Mouse (Mus musculus) midbrain, embryonic 11.5 days (tissue): ENCODE measurements around the gene Fen1. TPM values are rescaled to one million over a fixed set of nuclear protein-coding genes. Genes with fewer than 3 reads are reported as not detected.

Experiments used
- ATAC-seq: fragments of 200-750 bp; cut with Nextera tagmentation; 2 replicates; pipeline ENCODE4 v1.8.0; 2017; ENCODE audit warnings: moderate TSS enrichment, moderate library complexity; ENCODE audit not compliant: low FRiP score
- DNase-seq: peaks from one replicate; pipeline ENCODE4 v3.0.0; 2015; ENCODE audit warnings: low spot score; ENCODE audit errors: missing footprints
- H3K27ac ChIP-seq: fragments of 300-500 bp; sonication (generic); 2 replicates; pipeline ENCODE4 v1.5.1; 2014; ENCODE audit warnings: low read depth, low read length
- H3K27me3 ChIP-seq: fragments of 300-500 bp; sonication (generic); 2 replicates; pipeline ENCODE4 v1.6.1; 2014; ENCODE audit warnings: mild to moderate bottlenecking, low read length, moderate library complexity, mixed read lengths; ENCODE audit not compliant: control insufficient read depth, insufficient read depth
- H3K36me3 ChIP-seq: fragments of 300-500 bp; sonication (generic); 2 replicates; pipeline ENCODE4 v1.6.1; 2014; ENCODE audit warnings: mild to moderate bottlenecking, low read length, moderate library complexity, mixed read lengths; ENCODE audit not compliant: control insufficient read depth, insufficient read depth
- H3K4me1 ChIP-seq: fragments of 300-500 bp; sonication (generic); 2 replicates; pipeline ENCODE4 v1.6.1; 2014; ENCODE audit warnings: low read length; ENCODE audit not compliant: control insufficient read depth, insufficient read depth
- H3K4me2 ChIP-seq: fragments of 300-500 bp; sonication (generic); 2 replicates; pipeline ENCODE4 v1.6.1; 2014; ENCODE audit warnings: mild to moderate bottlenecking, moderate library complexity
- H3K4me3 ChIP-seq: fragments of 300-500 bp; sonication (generic); 2 replicates; pipeline ENCODE4 v1.5.1; 2014; ENCODE audit warnings: low read depth, low read length
- H3K9ac ChIP-seq: fragments of 300-500 bp; sonication (generic); 2 replicates; pipeline ENCODE4 v1.6.1; 2014; ENCODE audit warnings: low read length
- H3K9me3 ChIP-seq: fragments of 300-500 bp; sonication (generic); 2 replicates; pipeline ENCODE4 v1.6.1; 2016; ENCODE audit warnings: low read length; ENCODE audit not compliant: control insufficient read depth
- WGBS: fragments of 180-500 bp; shearing (Covaris S2); extraction: QIAGEN DNeasy Blood & Tissue Kit; methylation state at CpG from one replicate; pipeline ENCODE4 v1.1.7; 2014; 5-methylcytosine and 5-hydroxymethylcytosine counted together
- polyA plus RNA-seq: library from polyadenylated mRNA; unstranded; fragments of >200 nt; fragmentation: Nextera tagmentation; extraction: Ambion mirVana; gene quantifications from 2 replicates; pipeline ENCODE4 v1.2.1, GENCODE M21; 2014

Gene Fen1
- polyA plus RNA-seq, 1 experiment from 2014 or later, result 128 TPM

- no peak for DNase-seq
- Histone ChIP-seq H3K9me3 (no peaks in the 10 kb centered on the region), H3K27me3 (no peaks in the 10 kb centered on the region), H3K4me2 (no peak overlapping the region), H3K27ac (no peak overlapping the region), H3K4me1 (peaks cover 12% of the 10 kb centered on the region), H3K4me3 (no peak overlapping the region), H3K36me3 (peaks cover under 1% of the 10 kb centered on the region; the same call in 1 of the 2 replicates), H3K9ac (no peak overlapping the region)
- ATAC-seq, result no peak
- 93% methylated on average over 7 of the region's 7 CpGs for WGBS
Measured at GRCm38 (mm10) chr19:10181225-10181624, 22.7 kb downstream of the Fen1 start.

GRCm38 (mm10) chr19:10176941-10177372 lies 27.0 kb downstream of the Fen1 start:
- H3K4me1 ChIP-seq, result no peaks in the 10 kb centered on the region
- 72% methylated on average over 7 of the region's 7 CpGs for WGBS
- ATAC-seq, result no peak

GRCm38 (mm10) chr19:10176477-10176876 lies 27.5 kb downstream of the Fen1 start:
- DNase-seq, result no peak
- 47% methylated on average over 1 of the region's 1 CpGs for WGBS
- ATAC-seq, result no peak
- H3K9me3 ChIP-seq, result no peaks in the 10 kb centered on the region
- no peaks in the 10 kb centered on the region for H3K27me3 ChIP-seq
- no peak overlapping the region for H3K4me2 ChIP-seq
- no peak overlapping the region for H3K9ac ChIP-seq
- no peak overlapping the region for H3K27ac ChIP-seq
- no peaks in the 10 kb centered on the region for H3K4me1 ChIP-seq
- no peaks in the 10 kb centered on the region for H3K36me3 ChIP-seq
- no peak overlapping the region for H3K4me3 ChIP-seq

More at GRCm38 (mm10) chr19:10176941-10177372, 27.0 kb downstream of the Fen1 start:
- Histone ChIP-seq H3K36me3 (no peaks in the 10 kb centered on the region), H3K27me3 (no peaks in the 10 kb centered on the region), H3K9ac (no peak overlapping the region), H3K4me2 (no peak overlapping the region), H3K27ac (no peak overlapping the region), H3K4me3 (no peak overlapping the region), H3K9me3 (no peaks in the 10 kb centered on the region)
- peak; percentile 71 for DNase-seq

- 84% methylated on average over 4 of the region's 4 CpGs for WGBS
Measured at GRCm38 (mm10) chr19:10174956-10175355, 29.0 kb downstream of the Fen1 start.

GRCm38 (mm10) chr19:10173844-10174539 lies 30.0 kb downstream of the Fen1 start:
- DNase-seq (peak; percentile 33), ATAC-seq (no peak)
- 91% methylated on average over 7 of the region's 7 CpGs for WGBS
- Histone ChIP-seq H3K9me3 (no peaks in the 10 kb centered on the region), H3K4me1 (no peaks in the 10 kb centered on the region), H3K4me3 (no peak overlapping the region), H3K27me3 (no peaks in the 10 kb centered on the region), H3K27ac (no peak overlapping the region), H3K9ac (no peak overlapping the region), H3K4me2 (no peak overlapping the region), H3K36me3 (no peaks in the 10 kb centered on the region)

More at GRCm38 (mm10) chr19:10174956-10175355, 29.0 kb downstream of the Fen1 start:
- Histone ChIP-seq H3K4me2 (no peak overlapping the region), H3K9me3 (no peaks in the 10 kb centered on the region), H3K9ac (no peak overlapping the region), H3K36me3 (no peaks in the 10 kb centered on the region), H3K27me3 (no peaks in the 10 kb centered on the region), H3K4me1 (no peaks in the 10 kb centered on the region), H3K4me3 (no peak overlapping the region), H3K27ac (no peak overlapping the region)
- peak; percentile 57 for DNase-seq
- ATAC-seq, result no peak

GRCm38 (mm10) chr19:10173116-10173718 lies 30.8 kb downstream of the Fen1 start:
- H3K4me3 ChIP-seq, result no peak overlapping the region
- H3K27me3 ChIP-seq, result no peaks in the 10 kb centered on the region
- DNase-seq, result peak; percentile 14
- H3K4me1 ChIP-seq, result no peaks in the 10 kb centered on the region
- ATAC-seq, result no peak
- 90% methylated on average over 5 of the region's 5 CpGs for WGBS
- H3K27ac ChIP-seq, result no peak overlapping the region
- H3K36me3 ChIP-seq, result no peaks in the 10 kb centered on the region
- no peak overlapping the region for H3K4me2 ChIP-seq
- no peaks in the 10 kb centered on the region for H3K9me3 ChIP-seq
- no peak overlapping the region for H3K9ac ChIP-seq

- Histone ChIP-seq H3K27ac (no peak overlapping the region), H3K36me3 (no peaks in the 10 kb centered on the region), H3K9ac (no peak overlapping the region), H3K9me3 (no peaks in the 10 kb centered on the region), H3K4me1 (no peaks in the 10 kb centered on the region), H3K27me3 (no peaks in the 10 kb centered on the region), H3K4me3 (no peak overlapping the region), H3K4me2 (no peak overlapping the region)
- DNase-seq, result peak; percentile 14
- ATAC-seq, result no peak
Measured at GRCm38 (mm10) chr19:10171846-10172245, 32.1 kb downstream of the Fen1 start.

- no peak for ATAC-seq
- Histone ChIP-seq H3K4me2 (no peak overlapping the region), H3K9ac (no peak overlapping the region), H3K4me3 (no peak overlapping the region), H3K27me3 (no peaks in the 10 kb centered on the region), H3K4me1 (no peaks in the 10 kb centered on the region), H3K9me3 (no peaks in the 10 kb centered on the region), H3K36me3 (no peaks in the 10 kb centered on the region), H3K27ac (no peak overlapping the region)
- DNase-seq, result peak; percentile 17
- WGBS, result 85% methylated on average over 7 of the region's 7 CpGs
Measured at GRCm38 (mm10) chr19:10171359-10171758, 32.6 kb downstream of the Fen1 start.

- DNase-seq, result peak; percentile 78
- no peak overlapping the region for H3K9ac ChIP-seq
- no peak for ATAC-seq
- 12% methylated on average over 1 of the region's 1 CpGs for WGBS
- no peak overlapping the region for H3K27ac ChIP-seq
- no peaks in the 10 kb centered on the region for H3K9me3 ChIP-seq
- no peak overlapping the region for H3K4me3 ChIP-seq
- H3K4me2 ChIP-seq, result no peak overlapping the region
- H3K4me1 ChIP-seq, result no peaks in the 10 kb centered on the region
- no peaks in the 10 kb centered on the region for H3K36me3 ChIP-seq
- H3K27me3 ChIP-seq, result no peaks in the 10 kb centered on the region
Measured at GRCm38 (mm10) chr19:10170466-10170865, 33.5 kb downstream of the Fen1 start.
